Mouse (Mus musculus): ENCODE results near the gene Crip3. TPM values are rescaled to one million over a fixed set of nuclear protein-coding genes. Genes with fewer than 3 reads are reported as not detected.
A peak's percentile ranks its signal among the peaks of the same experiment; 100 is the strongest.

Crip3 gene
- polyA plus RNA-seq, 1 experiment: 7.4 TPM

DNA sequence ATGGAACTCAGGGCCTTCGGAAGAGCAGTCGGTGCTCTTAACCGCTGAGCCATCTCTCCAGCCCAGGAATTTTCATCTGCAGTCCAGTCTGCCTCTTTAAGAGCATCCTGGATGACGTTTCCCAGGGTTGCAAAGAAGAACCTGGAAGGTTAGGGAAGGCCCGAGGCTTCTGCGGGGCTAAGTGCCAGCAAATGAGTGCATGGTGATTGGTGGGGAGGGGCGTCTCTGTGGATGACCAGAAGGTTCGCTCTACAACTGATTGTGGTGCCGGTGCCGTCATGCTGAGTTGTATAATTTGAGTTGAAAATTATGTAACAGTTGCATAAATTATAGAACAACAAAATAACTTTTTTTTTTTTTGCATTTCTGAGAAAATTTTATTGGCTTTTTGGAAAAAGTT, 10.4 kb downstream of the Crip3 start:
- TF ChIP-seq CTCF (IDR thresholded peaks at IDR 0.05; ENCODE audit: control insufficient read depth, insufficient read depth, insufficient replicate concordance, low read depth, low read length): no peak
- TF ChIP-seq POLR2A (IDR thresholded peaks at IDR 0.05; ENCODE audit: control insufficient read depth, low read depth, low read length): no peak
- Histone ChIP-seq H3K4me1 (ENCODE audit: control insufficient read depth, insufficient read depth, low read length) (peaks cover 2% of the 10 kb centered on the region), H3K27ac (ENCODE audit: control insufficient read depth, insufficient read depth, low read depth, low read length) (no peak overlapping the region), H3K27me3 (ENCODE audit: control insufficient read depth, insufficient read depth, low read length) (no peaks in the 10 kb centered on the region), H3K36me3 (ENCODE audit: control insufficient read depth, insufficient read depth, low read length) (no peaks in the 10 kb centered on the region), H3K4me3 (ENCODE audit: control insufficient read depth, low read depth, low read length) (no peak overlapping the region)

DNA sequence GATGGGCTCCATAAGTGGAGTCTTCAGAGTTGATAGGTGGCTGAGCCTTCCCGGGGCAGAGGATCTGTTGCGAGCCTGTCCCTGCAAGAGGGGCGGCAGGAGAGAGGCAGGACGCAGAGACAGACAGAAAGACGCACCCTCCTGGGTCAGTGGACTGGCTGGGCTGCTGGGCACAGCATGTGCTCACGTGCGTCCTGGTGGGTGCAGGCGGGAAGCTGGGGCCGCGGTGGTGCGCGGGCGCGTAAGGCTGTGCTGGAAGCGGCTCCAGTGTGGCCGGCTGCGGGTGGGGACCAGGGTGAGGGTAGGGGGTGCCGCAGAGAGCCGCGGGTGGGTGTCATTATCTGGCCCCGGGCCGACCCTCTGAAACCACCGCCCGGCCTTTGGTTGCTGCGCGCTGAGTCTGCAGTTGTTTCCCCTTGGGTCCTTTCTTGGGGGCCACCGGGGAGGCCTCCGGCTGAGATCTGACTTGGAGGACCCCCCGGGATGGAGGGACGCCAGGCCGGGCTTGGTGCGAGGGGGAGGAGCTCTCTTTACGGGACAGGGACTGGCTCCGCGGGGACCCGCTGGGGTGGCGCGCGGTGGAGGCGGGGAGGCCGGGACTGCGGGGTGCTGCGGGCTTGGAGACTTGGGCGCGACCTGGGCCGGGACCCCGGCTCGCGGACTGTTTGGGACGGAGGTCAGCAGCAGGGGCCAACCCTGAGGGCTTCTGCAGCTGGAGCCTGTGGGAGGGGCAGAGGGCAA, 16.3 kb downstream of the Crip3 start:
- H3K27ac ChIP-seq (ENCODE audit: control insufficient read depth, insufficient read depth, low read depth, low read length): no peak overlapping the region
- TF ChIP-seq POLR2A (IDR thresholded peaks at IDR 0.05; ENCODE audit: control insufficient read depth, low read depth, low read length) (no peak), CTCF (IDR thresholded peaks at IDR 0.05; ENCODE audit: control insufficient read depth, insufficient read depth, insufficient replicate concordance, low read depth, low read length) (no peak)
- H3K36me3 ChIP-seq (ENCODE audit: control insufficient read depth, insufficient read depth, low read length): no peaks in the 10 kb centered on the region
- no peaks in the 10 kb centered on the region for H3K27me3 ChIP-seq (ENCODE audit: control insufficient read depth, insufficient read depth, low read length)
- no peak overlapping the region; the same call in 1 of the 2 replicates for H3K4me3 ChIP-seq (ENCODE audit: control insufficient read depth, low read depth, low read length)
- peaks cover 19% of the 10 kb centered on the region for H3K4me1 ChIP-seq (ENCODE audit: control insufficient read depth, insufficient read depth, low read length)

DNA sequence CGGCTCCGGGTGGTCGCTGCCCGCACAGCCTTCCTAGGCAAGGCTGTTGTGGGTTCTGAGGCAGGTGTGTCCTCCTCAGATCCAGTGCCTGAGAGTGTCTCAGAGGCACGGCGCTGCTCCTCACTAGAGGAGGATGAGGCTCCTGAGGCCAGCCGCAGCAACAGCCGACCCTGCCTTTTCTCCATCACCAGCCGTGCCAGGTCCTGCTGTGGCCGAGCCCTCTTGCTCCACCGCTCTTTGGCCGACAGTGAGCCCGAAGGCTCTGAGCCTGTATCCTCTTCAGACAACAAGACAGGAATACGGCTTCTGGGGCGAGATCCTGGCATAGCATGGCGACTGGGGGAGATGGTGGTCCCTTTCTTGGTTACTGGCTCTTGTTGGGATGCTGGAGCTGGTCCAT, 17.5 kb downstream of the Crip3 start:
- Histone ChIP-seq H3K4me1 (ENCODE audit: control insufficient read depth, insufficient read depth, low read length) (peaks cover 19% of the 10 kb centered on the region), H3K27ac (ENCODE audit: control insufficient read depth, insufficient read depth, low read depth, low read length) (no peak overlapping the region), H3K4me3 (ENCODE audit: control insufficient read depth, low read depth, low read length) (no peak overlapping the region), H3K27me3 (ENCODE audit: control insufficient read depth, insufficient read depth, low read length) (no peaks in the 10 kb centered on the region), H3K36me3 (ENCODE audit: control insufficient read depth, insufficient read depth, low read length) (no peaks in the 10 kb centered on the region)
- TF ChIP-seq CTCF (IDR thresholded peaks at IDR 0.05; ENCODE audit: control insufficient read depth, insufficient read depth, insufficient replicate concordance, low read depth, low read length): no peak
- no peak for TF ChIP-seq POLR2A (IDR thresholded peaks at IDR 0.05; ENCODE audit: control insufficient read depth, low read depth, low read length)

DNA sequence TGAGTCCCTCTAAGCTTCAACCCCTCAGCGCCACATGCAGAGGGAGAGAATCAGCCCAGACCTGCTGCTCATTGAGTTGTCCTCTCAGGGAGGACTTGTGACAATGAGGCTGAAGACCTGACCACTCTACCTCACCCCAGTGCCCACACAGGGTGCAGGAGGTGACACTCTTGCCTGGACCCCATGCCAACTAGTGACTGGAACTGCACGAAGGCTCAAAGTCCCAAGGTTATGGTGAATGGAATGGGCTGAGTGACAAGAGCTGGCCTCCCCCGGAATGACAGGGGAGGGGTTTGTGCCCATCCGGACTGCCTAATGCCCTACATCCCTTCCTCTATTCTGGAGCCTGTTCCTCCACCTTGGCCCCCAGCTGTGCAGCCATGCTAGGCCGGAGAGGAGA, 24.0 kb downstream of the Crip3 start:
- no peak for TF ChIP-seq CTCF (IDR thresholded peaks at IDR 0.05; ENCODE audit: control insufficient read depth, insufficient read depth, insufficient replicate concordance, low read depth, low read length)
- TF ChIP-seq POLR2A (IDR thresholded peaks at IDR 0.05; ENCODE audit: control insufficient read depth, low read depth, low read length): no peak
- Histone ChIP-seq H3K4me1 (ENCODE audit: control insufficient read depth, insufficient read depth, low read length) (peaks cover 23% of the 10 kb centered on the region), H3K4me3 (ENCODE audit: control insufficient read depth, low read depth, low read length) (no peak overlapping the region), H3K36me3 (ENCODE audit: control insufficient read depth, insufficient read depth, low read length) (no peaks in the 10 kb centered on the region), H3K27ac (ENCODE audit: control insufficient read depth, insufficient read depth, low read depth, low read length) (no peak overlapping the region), H3K27me3 (ENCODE audit: control insufficient read depth, insufficient read depth, low read length) (no peaks in the 10 kb centered on the region)

DNA sequence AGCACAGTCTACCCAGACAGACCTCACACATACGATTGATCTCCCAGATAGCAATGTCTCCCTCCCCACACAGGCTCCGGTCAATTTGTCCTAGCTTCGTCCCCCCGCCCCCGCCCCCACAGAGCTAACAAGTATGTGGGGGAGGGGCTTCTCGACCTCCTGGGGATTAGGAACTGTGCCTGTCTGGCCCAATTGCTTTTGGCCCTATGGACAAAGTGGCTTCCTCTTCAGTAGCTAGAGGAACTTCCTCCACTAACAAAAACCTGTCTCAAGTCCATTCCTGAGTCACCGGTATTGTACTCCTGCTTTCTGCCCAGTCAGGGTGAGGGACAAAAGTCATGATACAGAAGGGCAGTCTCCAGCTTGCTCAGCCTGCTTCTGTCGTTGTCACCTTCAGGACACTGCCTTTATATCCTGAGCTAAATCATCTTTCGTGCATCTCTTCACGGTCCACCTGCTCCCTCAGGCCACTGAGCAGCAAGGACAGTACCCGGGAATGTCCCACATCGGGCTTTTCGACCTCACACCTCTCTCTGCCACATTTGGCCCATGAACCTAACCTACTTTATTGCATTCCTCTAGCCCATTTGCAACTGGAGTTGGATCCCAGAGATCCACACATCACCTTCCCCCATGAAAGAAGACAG, 24.7 kb downstream of the Crip3 start:
- Histone ChIP-seq H3K27ac (ENCODE audit: control insufficient read depth, insufficient read depth, low read depth, low read length) (no peak overlapping the region), H3K27me3 (ENCODE audit: control insufficient read depth, insufficient read depth, low read length) (no peaks in the 10 kb centered on the region), H3K4me1 (ENCODE audit: control insufficient read depth, insufficient read depth, low read length) (peaks cover 21% of the 10 kb centered on the region), H3K36me3 (ENCODE audit: control insufficient read depth, insufficient read depth, low read length) (no peaks in the 10 kb centered on the region), H3K4me3 (ENCODE audit: control insufficient read depth, low read depth, low read length) (no peak overlapping the region)
- no peak for TF ChIP-seq POLR2A (IDR thresholded peaks at IDR 0.05; ENCODE audit: control insufficient read depth, low read depth, low read length)
- no peak for TF ChIP-seq CTCF (IDR thresholded peaks at IDR 0.05; ENCODE audit: control insufficient read depth, insufficient read depth, insufficient replicate concordance, low read depth, low read length)

DNA sequence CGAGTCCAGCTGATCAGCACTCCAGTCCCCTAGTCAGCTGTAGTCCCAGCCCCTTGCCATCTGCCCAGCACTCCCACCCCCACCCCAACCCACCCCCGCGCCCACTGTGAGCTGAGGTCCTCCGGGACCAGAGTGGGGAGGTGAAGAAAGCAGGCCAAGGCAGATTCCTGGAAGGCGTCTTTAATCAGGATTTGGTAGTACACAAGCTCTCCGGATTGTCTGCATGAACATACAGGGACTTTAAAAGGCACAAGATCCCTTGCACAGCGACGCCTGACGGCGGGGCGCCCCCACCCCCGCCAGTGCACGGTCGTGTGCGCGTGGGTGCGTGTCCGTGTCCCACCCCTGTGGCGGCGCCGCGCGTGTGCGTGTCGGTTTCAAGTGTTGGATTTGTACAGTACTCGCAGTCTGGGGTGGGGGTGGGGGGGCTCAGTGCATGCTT, 25.3 kb downstream of the Crip3 start:
- Histone ChIP-seq H3K36me3 (ENCODE audit: control insufficient read depth, insufficient read depth, low read length) (no peaks in the 10 kb centered on the region), H3K4me3 (ENCODE audit: control insufficient read depth, low read depth, low read length) (peak overlapping the region; percentile 19; the same call in 1 of the 2 replicates), H3K27me3 (ENCODE audit: control insufficient read depth, insufficient read depth, low read length) (no peaks in the 10 kb centered on the region), H3K27ac (ENCODE audit: control insufficient read depth, insufficient read depth, low read depth, low read length) (no peak overlapping the region), H3K4me1 (ENCODE audit: control insufficient read depth, insufficient read depth, low read length) (peaks cover 21% of the 10 kb centered on the region)
- no peak for TF ChIP-seq CTCF (IDR thresholded peaks at IDR 0.05; ENCODE audit: control insufficient read depth, insufficient read depth, insufficient replicate concordance, low read depth, low read length)
- TF ChIP-seq POLR2A (IDR thresholded peaks at IDR 0.05; ENCODE audit: control insufficient read depth, low read depth, low read length): no peak

DNA sequence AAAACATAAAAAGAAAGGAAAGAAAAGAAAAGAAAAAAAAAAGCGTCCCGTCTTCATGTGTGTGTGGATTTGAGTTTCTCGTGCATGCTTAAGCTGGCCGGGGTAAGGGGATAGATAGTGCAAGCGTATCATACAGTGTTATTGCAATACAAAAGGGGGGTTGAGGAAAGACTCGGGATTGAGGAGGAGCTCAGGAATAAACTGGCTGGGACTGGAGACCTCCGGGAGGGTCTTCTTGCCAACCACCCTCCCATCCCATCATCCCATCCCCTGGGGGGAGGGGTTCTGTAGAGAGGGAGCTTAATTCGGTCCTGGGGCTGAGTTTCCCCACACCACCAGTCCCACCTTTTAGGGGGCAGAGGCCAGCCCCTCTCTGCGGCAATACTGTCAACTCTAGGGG, 25.8 kb downstream of the Crip3 start:
- no peak overlapping the region for H3K27ac ChIP-seq (ENCODE audit: control insufficient read depth, insufficient read depth, low read depth, low read length)
- peaks cover 21% of the 10 kb centered on the region for H3K4me1 ChIP-seq (ENCODE audit: control insufficient read depth, insufficient read depth, low read length)
- no peaks in the 10 kb centered on the region for H3K36me3 ChIP-seq (ENCODE audit: control insufficient read depth, insufficient read depth, low read length)
- peak overlapping the region; percentile 27 for H3K4me3 ChIP-seq (ENCODE audit: control insufficient read depth, low read depth, low read length)
- TF ChIP-seq POLR2A (IDR thresholded peaks at IDR 0.05; ENCODE audit: control insufficient read depth, low read depth, low read length) (no peak), CTCF (IDR thresholded peaks at IDR 0.05; ENCODE audit: control insufficient read depth, insufficient read depth, insufficient replicate concordance, low read depth, low read length) (no peak)
- no peaks in the 10 kb centered on the region for H3K27me3 ChIP-seq (ENCODE audit: control insufficient read depth, insufficient read depth, low read length)
